Mouse (Mus musculus) liver, postnatal 0 days (tissue): Measurements from ENCODE around the gene Nkiras1.

ENCODE experiments used
- CTCF ChIP-seq: sonication (generic); IDR thresholded peaks from 2 replicates; pipeline ENCODE4 v1.5.1; 2016; ENCODE audit warnings: antibody characterized with exemption, low read depth
- EP300 ChIP-seq: IDR thresholded peaks from 2 replicates; pipeline ENCODE4 v1.6.1; 2016; ENCODE audit warnings: antibody characterized with exemption, low read depth, mild to moderate bottlenecking

DNA sequence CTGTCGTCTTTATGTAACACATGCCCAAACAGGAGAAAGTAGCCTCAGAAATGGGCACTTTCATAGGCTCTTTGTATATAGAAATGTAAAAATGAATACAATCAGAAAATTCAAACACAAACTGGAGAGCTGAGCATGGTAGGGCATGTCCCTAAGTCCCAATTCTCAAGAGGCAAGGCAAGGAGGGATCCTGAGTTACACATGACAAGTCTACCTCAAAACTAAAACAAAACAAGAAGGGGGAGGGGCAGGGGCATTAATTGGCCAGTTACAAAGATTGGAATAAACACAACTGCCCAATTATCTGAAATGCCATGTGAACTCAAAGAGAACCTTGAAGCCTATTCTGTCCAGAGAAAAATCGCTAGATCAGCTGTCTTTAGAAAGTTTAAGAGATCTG lies 37.9 kb upstream of the Nkiras1 start:
- TF ChIP-seq CTCF (no peak), EP300 (no peak)
